Mouse (Mus musculus) embryonic facial prominence, embryonic 11.5 days (tissue): ENCODE measurements at regions not wholly inside any gene's neighbourhood (a gene's known extent, or its start where the extent isn't known, plus 50 kb on each side); places are given as distances from the start of the nearest gene placed in this dataset.

Source experiments
- ATAC-seq: fragments of 200-750 bp; cut with Nextera tagmentation; replicated peaks from 2 replicates; pipeline ENCODE4 v1.8.0; 2017; ENCODE audit warnings: low read depth; ENCODE audit not compliant: insufficient number of reproducible peaks, low FRiP score, low TSS enrichment
- DNase-seq: peaks from one replicate; pipeline ENCODE4 v3.0.0-alpha.2; 2015; ENCODE audit warnings: low spot score
- H3K27ac ChIP-seq: fragments of 300-500 bp; sonication (generic); replicated peaks from 2 replicates; pipeline ENCODE4 v1.5.1; 2014; ENCODE audit warnings: mild to moderate bottlenecking, low read depth, low read length, control low read depth
- H3K27me3 ChIP-seq: fragments of 300-500 bp; sonication (generic); 2 replicates; pipeline ENCODE4 v1.6.1; 2014; ENCODE audit warnings: mild to moderate bottlenecking, low read length, moderate library complexity, mixed read lengths; ENCODE audit not compliant: control insufficient read depth, insufficient read depth
- H3K36me3 ChIP-seq: fragments of 300-500 bp; sonication (generic); replicated peaks from 2 replicates; pipeline ENCODE4 v1.6.1; 2014; ENCODE audit warnings: low read depth, mild to moderate bottlenecking, low read length, moderate library complexity, mixed read lengths; ENCODE audit not compliant: control insufficient read depth, insufficient read depth
- H3K4me1 ChIP-seq: fragments of 300-500 bp; sonication (generic); 2 replicates; pipeline ENCODE4 v1.6.1; 2014; ENCODE audit warnings: low read length, mixed read lengths; ENCODE audit not compliant: control insufficient read depth, insufficient read depth
- H3K4me2 ChIP-seq: fragments of 300-500 bp; sonication (generic); 2 replicates; pipeline ENCODE4 v1.6.1; 2014; ENCODE audit warnings: low read depth, mild to moderate bottlenecking, control low read depth, low read length, moderate library complexity
- H3K4me3 ChIP-seq: fragments of 300-500 bp; sonication (generic); 2 replicates; pipeline ENCODE4 v1.5.1; 2014; ENCODE audit warnings: low read depth, low read length, control low read depth
- H3K9ac ChIP-seq: fragments of 300-500 bp; sonication (generic); replicated peaks from 2 replicates; pipeline ENCODE4 v1.6.1; 2014; ENCODE audit warnings: mild to moderate bottlenecking, control low read depth, low read length
- H3K9me3 ChIP-seq: fragments of 300-500 bp; sonication (generic); replicated peaks from 2 replicates; pipeline ENCODE4 v1.6.1; 2016; ENCODE audit warnings: mild to moderate bottlenecking, low read length, inconsistent platforms, mixed read lengths; ENCODE audit not compliant: control insufficient read depth
- WGBS: fragments of 180-500 bp; shearing (Covaris S2); extraction: QIAGEN DNeasy Blood & Tissue Kit; methylation state at CpG from one replicate; pipeline ENCODE4 v1.1.7; 2014; 5-methylcytosine and 5-hydroxymethylcytosine counted together

- ATAC-seq (no peak), DNase-seq (no peak)
- no peaks in the 10 kb centered on the region for H3K4me1 ChIP-seq
- no peak overlapping the region for H3K4me2 ChIP-seq
- H3K9me3 ChIP-seq = no peaks in the 10 kb centered on the region
- no peak overlapping the region for H3K9ac ChIP-seq
- H3K27ac ChIP-seq = no peak overlapping the region
- H3K36me3 ChIP-seq = no peaks in the 10 kb centered on the region
- 79% methylated on average over 4 of the region's 4 CpGs for WGBS
- no peak overlapping the region for H3K4me3 ChIP-seq
- H3K27me3 ChIP-seq = no peaks in the 10 kb centered on the region
Observed at GRCm38 (mm10) chr12:58544862-58545261, 275.8 kb upstream of the Clec14a start.

- Histone ChIP-seq H3K9me3 (no peaks in the 10 kb centered on the region), H3K4me2 (no peak overlapping the region), H3K27ac (no peak overlapping the region), H3K27me3 (no peaks in the 10 kb centered on the region), H3K4me3 (no peak overlapping the region), H3K36me3 (no peaks in the 10 kb centered on the region), H3K4me1 (no peaks in the 10 kb centered on the region), H3K9ac (no peak overlapping the region)
- ATAC-seq (no peak), DNase-seq (no peak)
- 50% methylated on average over 5 of the region's 5 CpGs for WGBS
Observed at GRCm38 (mm10) chr12:58538305-58538719, 269.2 kb upstream of the Clec14a start.

GRCm38 (mm10) chr12:58537833-58538232, 268.7 kb upstream of the Clec14a start:
- Histone ChIP-seq H3K9me3 (no peaks in the 10 kb centered on the region), H3K4me1 (no peaks in the 10 kb centered on the region), H3K4me2 (no peak overlapping the region), H3K9ac (no peak overlapping the region), H3K36me3 (no peaks in the 10 kb centered on the region), H3K4me3 (no peak overlapping the region), H3K27ac (no peak overlapping the region), H3K27me3 (no peaks in the 10 kb centered on the region)
- WGBS = 60% methylated on average over 5 of the region's 8 CpGs
- no peak for DNase-seq
- ATAC-seq = no peak

GRCm38 (mm10) chr12:58536381-58536992, 267.4 kb upstream of the Clec14a start:
- Histone ChIP-seq H3K27ac (no peak overlapping the region), H3K9ac (no peak overlapping the region), H3K9me3 (no peaks in the 10 kb centered on the region), H3K4me2 (no peak overlapping the region), H3K27me3 (no peaks in the 10 kb centered on the region), H3K4me1 (no peaks in the 10 kb centered on the region), H3K4me3 (no peak overlapping the region), H3K36me3 (no peaks in the 10 kb centered on the region)
- no peak for ATAC-seq
- DNase-seq = no peak
- WGBS = 73% methylated on average over 7 of the region's 7 CpGs

- ATAC-seq = no peak
- H3K4me3 ChIP-seq = no peak overlapping the region
- WGBS = 65% methylated on average over 3 of the region's 3 CpGs
- H3K9ac ChIP-seq = no peak overlapping the region
- no peaks in the 10 kb centered on the region for H3K27me3 ChIP-seq
- DNase-seq = no peak
- H3K4me1 ChIP-seq = no peaks in the 10 kb centered on the region
- no peak overlapping the region for H3K27ac ChIP-seq
- H3K4me2 ChIP-seq = no peak overlapping the region
- no peaks in the 10 kb centered on the region for H3K9me3 ChIP-seq
- H3K36me3 ChIP-seq = no peaks in the 10 kb centered on the region
Observed at GRCm38 (mm10) chr12:58530306-58530705, 261.2 kb upstream of the Clec14a start.

GRCm38 (mm10) chr12:58516800-58517199, 247.7 kb upstream of the Clec14a start:
- Histone ChIP-seq H3K9me3 (no peaks in the 10 kb centered on the region), H3K27me3 (no peaks in the 10 kb centered on the region), H3K27ac (no peak overlapping the region), H3K4me2 (no peak overlapping the region), H3K4me3 (no peak overlapping the region), H3K4me1 (no peaks in the 10 kb centered on the region), H3K36me3 (no peaks in the 10 kb centered on the region), H3K9ac (no peak overlapping the region)
- DNase-seq (no peak), ATAC-seq (no peak)
- WGBS = 67% methylated on average over 1 of the region's 1 CpGs

- Histone ChIP-seq H3K4me2 (no peak overlapping the region), H3K9ac (no peak overlapping the region), H3K27me3 (no peaks in the 10 kb centered on the region), H3K36me3 (no peaks in the 10 kb centered on the region), H3K27ac (no peak overlapping the region), H3K4me3 (no peak overlapping the region), H3K9me3 (no peaks in the 10 kb centered on the region), H3K4me1 (no peaks in the 10 kb centered on the region)
- 87% methylated on average over 1 of the region's 1 CpGs for WGBS
- no peak for ATAC-seq
- DNase-seq = no peak
Observed at GRCm38 (mm10) chr12:58513951-58514350, 244.9 kb upstream of the Clec14a start.

GRCm38 (mm10) chr12:58512645-58513044, 243.6 kb upstream of the Clec14a start:
- Histone ChIP-seq H3K9ac (no peak overlapping the region), H3K4me1 (no peaks in the 10 kb centered on the region), H3K36me3 (no peaks in the 10 kb centered on the region), H3K27me3 (no peaks in the 10 kb centered on the region), H3K4me2 (no peak overlapping the region), H3K27ac (no peak overlapping the region), H3K9me3 (no peaks in the 10 kb centered on the region), H3K4me3 (no peak overlapping the region)
- DNase-seq (peak; percentile 4), ATAC-seq (no peak)
- 59% methylated on average over 7 of the region's 7 CpGs for whole genome bisulfite sequencing
